Mouse (Mus musculus): ENCODE measurements around the gene Amer3. TPM values are rescaled to one million over a fixed set of nuclear protein-coding genes. Genes with fewer than 3 reads are reported as not detected.
A peak's percentile ranks its signal among the peaks of the same experiment; 100 is the strongest.
"Not testable (repeated sequence)": the region's sequence is repeated elsewhere in the genome, so short reads cannot be mapped to it uniquely, and the experiment has no call there.

Amer3 gene
- total RNA-seq (2021), result not detected
- long read RNA-seq, experiment 1, result 0 reads
- long read RNA-seq, experiment 2, result 0 reads

DNA sequence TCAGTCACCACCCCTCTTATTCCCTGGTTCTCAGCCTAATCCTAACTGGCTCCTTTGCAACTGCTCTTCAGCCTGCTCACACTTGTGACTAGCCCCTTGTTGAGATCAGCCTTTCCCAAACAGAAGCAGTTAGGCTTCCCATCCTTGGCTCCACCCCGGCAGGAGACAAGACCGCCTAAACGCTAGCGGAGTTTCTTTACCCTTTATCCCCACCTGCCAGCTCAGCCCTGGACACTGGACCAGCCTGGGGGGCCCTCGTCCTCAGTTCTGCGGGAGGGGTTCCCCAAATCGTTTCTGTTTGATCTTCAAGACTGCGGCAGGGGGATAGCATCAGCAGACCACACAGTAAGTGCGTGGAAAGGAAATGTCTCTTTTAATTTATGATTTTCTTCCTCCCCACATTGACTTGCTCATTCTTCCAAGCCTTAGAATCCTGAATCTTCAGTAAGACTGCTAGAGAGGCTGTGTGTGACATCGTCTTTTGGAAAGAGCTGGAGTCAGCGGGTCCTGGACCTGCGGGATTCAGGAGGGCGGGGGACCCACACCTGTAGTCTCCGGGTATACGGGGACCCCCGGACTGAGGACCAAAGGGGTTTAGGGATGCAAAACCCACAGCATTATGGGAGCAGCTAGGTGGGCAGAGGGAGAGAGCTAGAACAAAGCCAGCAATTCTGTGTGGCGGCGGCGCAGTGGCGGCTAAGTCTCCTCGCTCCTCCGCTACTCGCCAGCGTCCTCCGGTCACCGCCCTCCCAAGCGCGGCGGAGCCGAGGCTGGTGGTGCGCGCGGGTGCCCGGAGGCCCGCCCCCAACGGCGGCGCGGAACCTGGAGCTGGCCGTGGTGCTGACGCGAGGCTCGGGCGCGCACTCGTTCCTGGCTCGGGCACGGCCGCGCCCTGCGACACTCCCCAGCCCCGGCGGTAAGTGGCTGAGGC lies at the start of gene Amer3:
Gene Amer3 (plus strand): TSS at position 807 of the 931 bp plus-strand sequence.
- DNase-seq, result peak; percentile 64
- intact Hi-C loops (cut with DNase I; ENCODE audit: low total_unique reads), result no loop called here

DNA sequence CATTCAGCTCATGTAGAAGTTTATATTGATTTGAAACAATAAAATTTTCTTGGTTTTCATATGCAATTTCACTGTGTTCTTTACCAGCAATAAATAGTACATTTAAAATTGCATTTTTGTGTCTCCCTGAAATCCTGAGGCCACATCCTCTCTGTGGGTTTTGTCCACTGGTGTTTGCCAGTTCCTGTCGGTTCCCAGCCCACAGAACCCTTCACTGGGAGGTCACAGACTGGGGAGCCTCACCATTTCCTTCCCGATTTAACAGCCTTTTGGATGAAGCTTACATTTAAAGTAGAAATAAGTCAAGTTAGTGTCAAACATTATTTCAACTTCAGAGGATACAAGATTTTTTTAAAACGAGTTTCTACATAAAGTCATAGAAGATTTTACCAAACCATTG lies 44.9 kb upstream of the Amer3 start:
- intact Hi-C loops (cut with DNase I; ENCODE audit: low total_unique reads); DNase-seq: not testable (repeated sequence)

DNA sequence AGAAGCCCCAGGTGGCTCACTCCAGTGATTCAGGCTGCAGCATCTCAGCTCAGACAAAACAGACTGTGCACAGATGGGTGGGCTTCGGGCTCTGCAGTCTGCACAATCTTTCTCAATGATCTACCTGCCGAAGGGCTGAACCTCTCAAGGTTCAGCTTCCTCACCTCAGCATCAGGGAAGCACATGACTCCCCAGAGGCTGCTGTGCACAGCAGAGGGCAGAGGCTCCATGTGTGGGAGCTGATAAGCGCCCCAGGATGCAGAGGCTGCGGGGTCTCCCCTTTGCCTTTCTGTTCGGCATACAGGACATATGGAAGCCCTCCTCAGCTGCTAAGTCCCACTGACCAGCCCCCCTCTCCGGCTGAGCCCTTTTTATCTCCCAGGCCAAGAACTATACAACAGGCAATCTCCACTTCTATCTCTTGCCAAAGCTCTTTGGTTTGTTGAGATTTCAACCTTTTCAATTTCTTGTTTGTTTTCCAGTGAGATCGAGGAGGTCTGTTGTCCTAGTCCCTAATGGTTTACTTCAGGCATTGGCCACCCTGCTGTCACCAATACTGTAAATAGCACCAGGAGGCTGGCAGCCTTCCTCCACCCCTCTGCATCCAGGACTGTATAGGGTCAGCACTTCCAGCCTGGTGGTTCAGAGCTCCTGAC lies 44.3 kb upstream of the Amer3 start, which contains the start of gene Cfc1:
Gene Cfc1 (plus strand): TSS at position 606 of the 656 bp plus-strand sequence.
- DNase-seq; intact Hi-C loops (cut with DNase I; ENCODE audit: low total_unique reads): not testable (repeated sequence)

DNA sequence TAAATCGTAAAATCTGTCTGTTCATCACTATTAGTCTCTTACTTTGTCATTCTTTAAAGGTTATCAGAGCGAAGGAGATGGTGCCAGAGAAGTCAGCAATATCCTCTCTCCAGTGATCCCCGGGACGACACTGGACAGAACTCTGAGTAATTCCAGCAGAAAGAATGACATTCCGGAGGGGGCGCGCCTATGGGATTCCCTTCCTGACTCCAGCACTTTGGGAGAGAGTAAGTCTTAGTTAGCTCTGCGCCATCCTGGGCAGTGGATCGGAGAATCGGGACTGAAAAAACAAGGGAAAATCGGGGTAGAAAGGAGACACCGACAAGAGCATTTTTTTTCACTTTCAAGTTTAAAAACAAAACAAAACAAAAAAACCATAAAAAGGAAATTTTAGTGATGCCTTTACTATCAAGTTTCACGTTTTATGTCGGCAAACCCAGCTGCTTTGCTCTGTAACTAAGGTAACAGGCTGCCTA lies 43.1 kb upstream of the Amer3 start:
- no peak for DNase-seq
- intact Hi-C loops (cut with DNase I; ENCODE audit: low total_unique reads), result no loop called here

- DNase-seq, result no peak
- intact Hi-C loops (cut with DNase I; ENCODE audit: low total_unique reads), result no loop called here
Observed at GRCm38 (mm10) chr1:34536767-34537485, 42.5 kb upstream of the Amer3 start.

DNA sequence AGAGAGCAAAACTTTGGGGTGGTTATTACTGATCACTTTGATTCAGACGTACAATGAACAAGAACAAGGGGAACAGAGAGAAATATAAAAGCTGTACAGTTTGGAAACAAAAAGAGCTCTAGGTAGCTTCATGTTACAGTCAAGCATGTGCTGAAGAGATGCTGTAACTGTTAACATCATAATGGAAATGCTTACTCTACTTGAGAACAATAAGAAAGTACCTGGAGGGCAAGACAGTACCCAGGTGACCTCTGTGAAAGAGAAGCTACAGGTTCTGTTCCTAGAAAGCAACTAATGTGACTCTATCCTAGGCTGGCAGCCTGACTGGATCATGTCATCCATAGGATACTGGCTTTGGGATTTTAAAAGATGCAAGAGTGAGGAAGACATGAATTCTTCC lies 32.4 kb upstream of the Amer3 start:
- intact Hi-C loops (cut with DNase I; ENCODE audit: low total_unique reads), result no loop called here
- DNase-seq, result no peak

DNA sequence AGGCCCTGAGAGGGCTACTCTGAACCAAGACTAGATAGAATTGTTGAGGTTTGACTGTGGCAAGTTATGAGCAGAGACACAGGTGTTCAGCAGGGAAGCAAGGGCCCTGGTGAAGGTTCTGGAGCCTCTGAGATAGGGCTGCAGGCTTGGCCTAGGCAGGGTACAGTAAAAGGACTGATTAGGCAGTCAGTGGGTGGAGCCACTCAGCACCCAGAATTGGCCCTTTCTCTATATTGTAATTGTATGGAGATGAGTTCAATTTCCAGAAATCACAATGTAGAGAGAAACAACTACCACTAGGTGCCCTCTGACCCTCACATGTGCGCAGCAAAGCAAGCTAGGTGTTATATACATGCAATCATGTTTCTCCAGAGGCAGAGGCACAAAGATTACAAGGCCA lies 25.8 kb upstream of the Amer3 start:
- intact Hi-C loops (cut with DNase I; ENCODE audit: low total_unique reads), result no loop called here
- DNase-seq, result no peak

DNA sequence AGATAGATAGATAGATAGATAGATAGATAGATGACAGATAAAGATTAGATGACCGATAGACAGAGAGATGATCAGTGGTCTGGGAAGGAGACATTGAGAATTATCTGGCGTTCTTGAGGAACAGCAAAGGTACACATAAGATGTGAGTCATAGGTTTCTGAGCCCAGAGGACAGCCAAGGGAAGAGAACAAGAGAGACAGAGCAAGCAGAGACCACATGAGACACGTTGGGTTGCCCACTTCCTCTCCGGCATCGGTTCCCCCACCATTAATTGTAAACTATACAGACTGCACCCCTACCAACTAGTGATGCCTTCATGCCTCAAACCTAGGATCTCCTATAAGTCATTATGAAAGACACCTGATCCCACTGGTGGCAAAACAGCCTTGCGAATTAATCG lies 25.2 kb upstream of the Amer3 start:
- intact Hi-C loops (cut with DNase I; ENCODE audit: low total_unique reads), result no loop called here
- no peak for DNase-seq

DNA sequence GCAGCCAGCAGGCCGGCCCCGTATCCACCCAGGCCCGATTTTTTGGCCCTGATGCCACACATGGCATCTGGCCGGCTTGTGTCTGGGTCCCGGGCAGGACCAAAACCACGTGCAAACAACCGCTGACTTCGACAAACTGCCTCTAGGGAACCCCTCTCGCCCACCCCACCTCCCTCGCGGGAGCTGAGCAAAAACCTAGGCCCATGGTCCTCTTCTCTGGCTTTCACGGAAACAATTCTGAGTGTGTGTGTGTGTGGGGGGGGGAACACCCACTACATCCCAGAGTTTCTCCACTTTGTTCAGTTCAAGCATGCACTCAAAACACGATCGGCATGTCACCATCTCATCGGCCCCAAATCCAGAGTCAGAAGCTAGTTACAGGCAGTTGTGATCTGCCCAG lies 18.6 kb upstream of the Amer3 start, which contains the start of gene Prss40:
Gene Prss40 (minus strand): TSS at position 101 of the 400 bp plus-strand sequence.
- DNase-seq, result no peak
- intact Hi-C loops (cut with DNase I; ENCODE audit: low total_unique reads), result no loop called here

GRCm38 (mm10) chr1:34564383-34565045 lies 14.9 kb upstream of the Amer3 start:
- no peak for DNase-seq

GRCm38 (mm10) chr1:34568120-34568519 lies 11.3 kb upstream of the Amer3 start:
- no peak for DNase-seq
- intact Hi-C loops (cut with DNase I; ENCODE audit: low total_unique reads), result no loop called here

More at GRCm38 (mm10) chr1:34564383-34565045, 14.9 kb upstream of the Amer3 start:
- intact Hi-C loops (cut with DNase I; ENCODE audit: low total_unique reads), result no loop called here

GRCm38 (mm10) chr1:34569876-34570275 lies 9.6 kb upstream of the Amer3 start:
- intact Hi-C loops (cut with DNase I; ENCODE audit: low total_unique reads), result no loop called here
- DNase-seq, result no peak

DNA sequence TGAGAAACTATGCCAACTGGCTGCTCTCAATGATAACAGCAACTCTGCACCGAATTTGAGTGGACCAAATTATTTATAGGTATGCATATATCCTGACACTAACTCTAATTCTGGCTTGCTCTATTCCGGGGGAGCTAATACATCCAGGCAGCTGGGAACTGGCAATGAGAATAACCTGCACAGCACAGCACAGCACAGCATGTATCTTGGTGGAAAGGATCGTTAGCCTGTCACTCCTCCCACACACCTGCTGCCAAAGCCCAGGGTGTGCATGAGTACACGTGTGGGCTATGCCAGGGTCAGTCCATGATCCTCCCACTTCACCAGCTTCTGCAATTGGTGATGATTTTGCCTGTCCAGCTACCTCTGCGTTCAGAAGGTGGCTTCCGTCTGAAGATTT lies 8.0 kb upstream of the Amer3 start:
- no peak for DNase-seq
- intact Hi-C loops (cut with DNase I; ENCODE audit: low total_unique reads), result no loop called here

DNA sequence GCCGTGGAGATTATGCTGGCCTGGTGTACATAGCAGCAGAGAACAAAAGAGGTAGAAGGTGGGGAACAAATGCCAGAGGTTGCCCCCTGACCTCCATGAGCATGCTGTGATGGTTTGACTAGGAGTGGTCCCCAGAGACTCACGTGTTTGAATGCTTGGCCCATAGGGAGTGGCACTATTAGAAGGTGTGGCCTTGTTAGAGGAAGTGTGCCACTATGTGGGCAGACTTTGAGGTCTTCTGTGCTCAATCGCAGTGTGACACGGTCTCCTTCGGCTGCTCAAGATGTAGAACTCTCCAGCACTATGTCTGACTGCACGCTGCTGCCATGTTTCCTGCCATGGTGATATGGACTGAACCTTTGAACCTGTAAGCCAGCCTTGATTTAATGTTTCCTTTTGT lies 6.2 kb upstream of the Amer3 start:
- DNase-seq, result no peak
- intact Hi-C loops (cut with DNase I; ENCODE audit: low total_unique reads), result no loop called here

GRCm38 (mm10) chr1:34579782-34580356 lies 412 bp downstream of the Amer3 start:
- intact Hi-C loops (cut with DNase I; ENCODE audit: low total_unique reads), result no loop called here

DNA sequence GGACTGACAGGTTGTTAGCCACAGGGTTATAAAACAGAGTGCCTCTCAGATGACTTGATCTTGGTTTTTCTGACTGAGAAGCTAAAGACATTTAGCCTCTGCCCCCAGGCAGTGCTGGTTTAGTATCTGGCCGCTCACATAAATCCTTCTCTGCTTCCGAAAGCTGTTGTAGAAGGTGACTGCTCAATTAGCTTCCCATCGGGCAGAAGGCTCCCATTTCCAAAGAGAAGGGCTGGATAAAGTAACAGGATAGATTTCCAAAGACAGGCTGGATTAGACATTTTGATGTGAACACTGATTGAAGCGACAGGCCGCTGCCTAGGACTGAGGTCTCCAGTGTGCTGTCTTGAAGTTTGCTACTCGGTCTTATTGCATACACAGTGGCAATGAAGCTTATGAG lies 2.8 kb downstream of the Amer3 start:
- no peak for DNase-seq
- intact Hi-C loops (cut with DNase I; ENCODE audit: low total_unique reads), result no loop called here

More at GRCm38 (mm10) chr1:34579782-34580356, 412 bp downstream of the Amer3 start:
- no peak for DNase-seq

- DNase-seq, result no peak
- intact Hi-C loops (cut with DNase I; ENCODE audit: low total_unique reads), result no loop called here
Observed at GRCm38 (mm10) chr1:34583821-34584263, 4.4 kb downstream of the Amer3 start.

- intact Hi-C loops (cut with DNase I; ENCODE audit: low total_unique reads), result no loop called here
- DNase-seq, result no peak
Observed at GRCm38 (mm10) chr1:34584736-34585135, 5.3 kb downstream of the Amer3 start.

Measured in gastrocnemius, postnatal 14 days (tissue).